Mouse (Mus musculus) heart, embryonic 13.5 days (tissue): ENCODE measurements around the gene Kif1b. TPM values are rescaled to one million over a fixed set of nuclear protein-coding genes. Genes with fewer than 3 reads are reported as not detected.

ENCODE experiments used
- ATAC-seq: fragments of 200-750 bp; cut with Nextera tagmentation; 2 replicates; pipeline ENCODE4 v1.8.0; 2017; ENCODE audit warnings: moderate TSS enrichment; ENCODE audit not compliant: insufficient number of reproducible peaks, low FRiP score, low TSS enrichment; ENCODE audit errors: extremely low read depth
- H3K27ac ChIP-seq: fragments of 300-500 bp; sonication (generic); replicated peaks from 2 replicates; pipeline ENCODE4 v1.5.1; 2015; ENCODE audit warnings: moderate library complexity, mild to moderate bottlenecking, inconsistent platforms
- H3K27me3 ChIP-seq: fragments of 300-500 bp; sonication (generic); replicated peaks from 2 replicates; pipeline ENCODE4 v1.6.1; 2015; ENCODE audit warnings: mild to moderate bottlenecking, inconsistent platforms
- H3K36me3 ChIP-seq: fragments of 300-500 bp; sonication (generic); 2 replicates; pipeline ENCODE4 v1.6.1; 2015; ENCODE audit warnings: mild to moderate bottlenecking, inconsistent platforms
- H3K4me1 ChIP-seq: fragments of 300-500 bp; sonication (generic); 2 replicates; pipeline ENCODE4 v1.6.1; 2015; ENCODE audit warnings: inconsistent platforms
- H3K4me2 ChIP-seq: fragments of 300-500 bp; sonication (generic); 2 replicates; pipeline ENCODE4 v1.6.1; 2015; ENCODE audit warnings: inconsistent platforms, mild to moderate bottlenecking, moderate library complexity
- H3K4me3 ChIP-seq: fragments of 300-500 bp; sonication (generic); 2 replicates; pipeline ENCODE4 v1.5.1; 2015; ENCODE audit warnings: moderate library complexity, mild to moderate bottlenecking, inconsistent platforms
- H3K9ac ChIP-seq: fragments of 300-500 bp; sonication (generic); 2 replicates; pipeline ENCODE4 v1.6.1; 2015; ENCODE audit warnings: inconsistent platforms, mild to moderate bottlenecking, moderate library complexity
- H3K9me3 ChIP-seq: fragments of 300-500 bp; sonication (generic); 2 replicates; pipeline ENCODE4 v1.6.1; 2016; ENCODE audit warnings: inconsistent platforms
- WGBS: fragments of 180-500 bp; shearing (Covaris S2); methylation state at CpG from one replicate; pipeline ENCODE4 v1.1.7; 2015; ENCODE audit warnings: mixed read lengths; 5-methylcytosine and 5-hydroxymethylcytosine counted together
- polyA plus RNA-seq: library from polyadenylated mRNA; unstranded; fragments of >200 nt; fragmentation: Nextera tagmentation; extraction: Ambion mirVana; gene quantifications from 2 replicates; pipeline ENCODE4 v1.2.1, GENCODE M21; 2015

The Kif1b gene
- polyA plus RNA-seq, 1 experiment from 2014 or later, result 39.9 TPM

DNA sequence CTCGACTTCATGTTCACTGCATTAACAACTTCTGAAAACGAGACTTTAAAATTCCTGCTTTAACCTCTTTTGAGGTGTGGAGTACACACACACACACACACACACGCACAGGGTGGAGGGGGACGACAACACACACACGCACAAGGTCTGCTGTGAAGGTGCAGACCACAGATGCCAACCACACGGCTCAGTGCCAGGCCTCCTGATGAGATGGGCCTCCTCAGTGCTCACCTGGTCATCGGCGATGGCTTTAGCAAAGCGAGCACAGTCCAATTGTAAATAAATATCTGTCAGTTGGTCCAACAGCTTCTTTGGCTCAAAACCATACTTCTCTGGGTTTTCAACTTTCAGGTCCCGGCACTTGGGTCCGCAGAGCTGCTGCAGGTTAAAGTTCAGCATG, 27.4 kb upstream of the Kif1b start:
- H3K4me3 ChIP-seq, result no peak overlapping the region
- H3K4me2 ChIP-seq, result no peak overlapping the region
- H3K9ac ChIP-seq, result no peak overlapping the region
- H3K27ac ChIP-seq, result no peak overlapping the region
- ATAC-seq, result no peak
- no peaks in the 10 kb centered on the region for H3K9me3 ChIP-seq
- H3K27me3 ChIP-seq, result no peaks in the 10 kb centered on the region
- H3K4me1 ChIP-seq, result peaks cover 43% of the 10 kb centered on the region
- WGBS, result 93% methylated on average over 11 of the region's 11 CpGs
- peaks cover 96% of the 10 kb centered on the region for H3K36me3 ChIP-seq

DNA sequence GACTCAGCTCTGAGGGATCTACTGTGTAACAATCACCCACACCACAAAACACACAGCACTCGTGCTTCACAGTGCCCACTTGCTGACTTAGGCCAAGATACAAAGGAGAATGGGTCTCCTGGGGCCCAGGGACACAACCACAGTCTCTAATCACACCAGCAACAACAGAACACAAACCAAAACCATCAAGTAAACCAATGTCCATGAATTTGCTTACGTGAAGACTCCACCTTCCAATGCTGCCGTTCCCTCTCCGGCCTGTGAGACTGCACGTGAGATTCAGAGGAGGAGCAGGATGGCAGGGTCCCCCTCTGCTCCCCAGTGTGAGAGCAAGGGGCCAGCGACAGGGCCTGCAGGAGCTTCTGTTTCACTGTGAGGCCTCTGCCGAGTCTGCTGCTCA, 25.2 kb upstream of the Kif1b start:
- no peaks in the 10 kb centered on the region for H3K27me3 ChIP-seq

DNA sequence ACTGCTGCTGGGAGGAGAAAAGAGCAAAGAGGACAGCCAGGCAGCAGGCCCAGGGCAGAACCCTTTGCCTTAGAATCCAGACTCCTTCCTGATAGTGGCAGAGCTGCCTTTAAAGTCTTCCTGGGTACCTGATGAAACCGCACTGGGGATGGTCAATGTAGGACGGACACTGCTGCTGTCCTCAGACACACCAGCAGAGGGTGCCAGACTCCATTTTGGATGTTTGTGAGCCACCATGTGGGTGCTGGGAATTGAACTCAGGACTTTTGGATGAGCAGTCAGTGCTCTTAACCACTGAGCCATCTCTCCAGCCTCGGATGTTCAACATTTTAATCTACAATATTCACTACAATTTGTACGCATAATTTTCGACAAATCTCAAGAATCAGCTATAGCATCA, 23.0 kb upstream of the Kif1b start:
- peaks cover 88% of the 10 kb centered on the region for H3K36me3 ChIP-seq

More for the DNA sequence above, 25.2 kb upstream of the Kif1b start:
- no peak for ATAC-seq
- H3K9me3 ChIP-seq, result no peaks in the 10 kb centered on the region
- H3K36me3 ChIP-seq, result peaks cover 98% of the 10 kb centered on the region
- peaks cover 24% of the 10 kb centered on the region for H3K4me1 ChIP-seq
- 86% methylated on average over 7 of the region's 7 CpGs for WGBS
- H3K4me3 ChIP-seq, result no peak overlapping the region
- no peak overlapping the region for H3K4me2 ChIP-seq
- H3K27ac ChIP-seq, result no peak overlapping the region
- H3K9ac ChIP-seq, result no peak overlapping the region

DNA sequence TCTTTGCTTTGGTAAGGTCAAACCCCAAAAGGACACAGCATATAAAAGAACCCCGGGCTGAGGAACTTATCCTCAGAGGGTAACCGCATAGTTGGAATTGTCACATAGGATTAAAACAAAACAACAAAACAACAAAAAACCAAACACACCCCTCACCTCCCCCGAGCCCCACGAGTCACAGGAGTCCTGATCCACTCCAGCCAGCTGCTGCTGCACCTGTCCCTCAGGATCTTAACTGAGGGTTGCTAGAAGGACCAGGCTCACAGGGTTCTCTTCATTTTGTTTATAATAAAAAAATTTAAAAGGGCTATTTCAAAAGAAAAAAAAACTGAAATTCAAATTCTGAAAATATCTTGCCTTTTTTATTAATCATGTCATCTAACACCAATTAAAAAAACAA, 21.2 kb upstream of the Kif1b start:
- no peak overlapping the region for H3K27ac ChIP-seq
- no peaks in the 10 kb centered on the region for H3K27me3 ChIP-seq
- H3K9me3 ChIP-seq, result no peaks in the 10 kb centered on the region
- ATAC-seq, result no peak
- peaks cover 35% of the 10 kb centered on the region for H3K4me1 ChIP-seq
- H3K9ac ChIP-seq, result no peak overlapping the region
- peaks cover 70% of the 10 kb centered on the region for H3K36me3 ChIP-seq
- WGBS, result 87% methylated on average over 4 of the region's 4 CpGs
- H3K4me3 ChIP-seq, result no peak overlapping the region
- no peak overlapping the region for H3K4me2 ChIP-seq

More for the DNA sequence above, 23.0 kb upstream of the Kif1b start:
- Histone ChIP-seq H3K27me3 (no peaks in the 10 kb centered on the region), H3K4me2 (no peak overlapping the region), H3K4me3 (no peak overlapping the region), H3K4me1 (peaks cover 24% of the 10 kb centered on the region), H3K27ac (no peak overlapping the region), H3K9me3 (no peaks in the 10 kb centered on the region), H3K9ac (no peak overlapping the region)
- WGBS, result 97% methylated on average over 5 of the region's 5 CpGs
- ATAC-seq, result no peak

DNA sequence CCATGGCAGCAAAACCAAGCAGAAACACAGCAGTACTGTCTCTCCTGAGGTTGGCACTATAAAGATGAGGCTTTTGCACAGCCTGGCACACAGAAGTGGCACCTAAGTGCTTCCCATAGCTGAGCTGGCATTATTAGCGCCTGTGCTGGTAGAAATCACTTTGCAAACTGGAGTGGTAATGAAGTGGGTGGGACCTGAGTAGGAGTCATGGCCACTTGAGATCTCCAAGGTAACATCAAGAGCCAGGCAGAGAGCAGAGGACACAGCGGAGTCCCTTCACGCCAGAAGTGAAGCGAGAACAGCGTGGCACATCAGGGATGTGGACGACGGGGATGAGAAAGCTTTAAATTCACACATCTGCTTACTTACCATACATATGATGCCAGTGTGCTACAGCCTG, 19.8 kb upstream of the Kif1b start:
- Histone ChIP-seq H3K4me2 (peak overlapping the region; percentile 2; the same call in 1 of the 2 replicates), H3K27me3 (no peaks in the 10 kb centered on the region), H3K4me3 (no peak overlapping the region), H3K27ac (peak overlapping the region; percentile 34; the same call in 1 of the 2 replicates), H3K9me3 (no peaks in the 10 kb centered on the region), H3K36me3 (peaks cover 55% of the 10 kb centered on the region), H3K9ac (no peak overlapping the region; the same call in 1 of the 2 replicates), H3K4me1 (peaks cover 46% of the 10 kb centered on the region)
- ATAC-seq, result no peak
- WGBS, result 44% methylated on average over 7 of the region's 7 CpGs

DNA sequence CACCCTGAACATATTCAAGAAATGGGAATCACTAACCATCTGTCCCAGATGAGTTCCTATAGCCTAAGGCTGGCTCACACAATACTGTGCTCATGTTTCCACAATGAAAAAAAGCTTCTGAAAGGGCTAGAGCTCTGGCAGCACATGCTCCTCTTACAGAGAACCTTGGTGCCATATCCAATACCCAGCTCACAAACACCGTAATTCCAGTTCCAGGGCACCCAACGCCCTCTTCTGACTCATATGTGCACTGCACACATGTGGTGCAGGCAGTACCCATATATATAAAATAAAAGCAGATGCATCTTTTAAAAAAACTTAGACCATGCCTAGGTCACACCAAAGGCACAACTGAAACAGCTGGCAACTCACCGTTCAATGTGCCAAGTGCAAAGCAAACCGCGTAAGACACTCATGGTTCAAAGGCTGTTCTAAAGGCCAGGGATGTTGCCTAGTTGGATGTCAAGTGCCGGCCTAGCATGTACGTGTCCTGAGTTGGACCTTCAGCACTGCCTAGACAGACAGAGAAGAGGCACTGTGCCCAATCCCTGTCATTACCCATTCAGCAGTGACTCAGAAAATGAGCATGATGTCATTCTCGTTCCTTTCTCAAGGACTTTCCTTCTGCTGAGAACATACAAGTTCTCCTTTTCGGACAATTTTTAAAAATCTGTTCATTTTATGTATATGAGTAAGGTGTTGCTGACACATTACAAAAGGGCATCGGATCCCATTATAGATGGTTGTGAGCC, 18.1 kb upstream of the Kif1b start:
- 68% methylated on average over 10 of the region's 10 CpGs for WGBS
- H3K4me3 ChIP-seq, result no peak overlapping the region
- no peak for ATAC-seq
- peaks cover 38% of the 10 kb centered on the region for H3K36me3 ChIP-seq
- H3K9ac ChIP-seq, result no peak overlapping the region
- H3K9me3 ChIP-seq, result no peaks in the 10 kb centered on the region
- H3K4me2 ChIP-seq, result no peak overlapping the region
- peaks cover 46% of the 10 kb centered on the region for H3K4me1 ChIP-seq
- H3K27ac ChIP-seq, result peak overlapping the region; percentile 38
- no peaks in the 10 kb centered on the region for H3K27me3 ChIP-seq

DNA sequence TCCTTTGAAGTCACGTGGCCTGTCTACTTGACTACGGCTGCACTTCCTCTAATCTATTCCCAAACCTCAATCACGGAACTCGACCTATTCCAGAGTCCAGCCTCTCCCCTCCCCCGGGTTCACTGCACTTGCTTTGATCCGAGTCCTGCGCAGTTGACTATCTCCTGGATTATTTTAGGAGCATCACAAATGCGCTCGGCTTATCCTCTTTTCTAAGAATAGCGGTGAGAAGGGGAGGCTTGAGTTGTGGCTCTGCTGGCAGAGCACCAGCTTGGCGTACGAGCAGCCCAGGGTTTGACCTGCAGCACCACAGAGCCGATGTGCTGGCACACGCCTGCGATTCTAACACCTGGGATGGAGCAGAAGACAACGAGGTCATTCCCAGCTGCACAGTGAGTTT, 16.2 kb upstream of the Kif1b start:
- Histone ChIP-seq H3K9me3 (no peaks in the 10 kb centered on the region), H3K9ac (no peak overlapping the region), H3K27ac (peak overlapping the region; percentile 84), H3K4me1 (peaks cover 54% of the 10 kb centered on the region), H3K27me3 (no peaks in the 10 kb centered on the region), H3K4me2 (peak overlapping the region; percentile 32), H3K36me3 (peaks cover 21% of the 10 kb centered on the region), H3K4me3 (no peak overlapping the region)
- WGBS, result 37% methylated on average over 16 of the region's 16 CpGs
- ATAC-seq, result no peak

DNA sequence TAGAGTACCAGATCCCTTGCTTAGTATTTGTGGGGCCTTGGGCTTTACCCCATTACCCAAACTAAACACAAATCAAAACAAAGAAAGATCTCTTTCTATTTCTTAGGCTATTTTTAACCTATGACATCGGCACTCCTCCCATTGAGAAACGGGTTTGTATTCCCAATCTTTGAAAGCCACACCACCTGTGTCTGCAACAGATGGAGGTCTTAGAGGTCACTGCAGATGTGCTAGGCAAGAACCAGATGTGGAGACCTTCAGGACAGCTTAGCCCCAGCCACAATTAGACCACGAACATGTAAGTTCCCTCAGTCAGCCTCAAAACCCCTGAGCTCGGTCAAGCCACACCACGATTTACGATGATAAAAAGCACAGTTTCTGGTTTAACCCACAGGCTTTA, 15.2 kb upstream of the Kif1b start:
- no peak overlapping the region for H3K4me3 ChIP-seq
- peaks cover 12% of the 10 kb centered on the region for H3K36me3 ChIP-seq
- ATAC-seq, result no peak
- H3K27ac ChIP-seq, result peak overlapping the region; percentile 84
- H3K4me2 ChIP-seq, result no peak overlapping the region
- H3K4me1 ChIP-seq, result peaks cover 54% of the 10 kb centered on the region
- 68% methylated on average over 6 of the region's 6 CpGs for WGBS
- H3K9ac ChIP-seq, result no peak overlapping the region
- no peaks in the 10 kb centered on the region for H3K27me3 ChIP-seq
- no peaks in the 10 kb centered on the region for H3K9me3 ChIP-seq

DNA sequence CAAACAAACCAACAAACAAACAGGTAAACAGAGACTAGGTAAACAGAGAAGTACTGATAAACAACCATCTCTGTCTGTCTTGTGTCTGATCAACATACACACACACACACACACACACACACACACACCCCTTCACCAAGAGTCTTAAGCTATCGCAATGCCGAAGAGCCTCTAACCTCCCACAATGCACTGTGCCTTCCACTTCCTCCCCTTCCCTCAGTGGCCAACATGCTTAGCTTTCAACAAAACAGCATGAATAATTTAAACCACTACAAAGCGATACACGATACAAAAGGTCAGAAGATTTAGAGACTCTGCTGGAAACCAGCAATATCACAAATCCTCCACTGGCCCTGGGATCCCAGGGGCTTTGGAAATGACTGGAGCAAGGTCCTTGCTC, 14.8 kb upstream of the Kif1b start:
- H3K4me1 ChIP-seq, result peaks cover 50% of the 10 kb centered on the region
- no peaks in the 10 kb centered on the region for H3K9me3 ChIP-seq
- H3K27me3 ChIP-seq, result no peaks in the 10 kb centered on the region
- no peak for ATAC-seq
- H3K4me2 ChIP-seq, result no peak overlapping the region
- H3K27ac ChIP-seq, result no peak overlapping the region
- WGBS, result 86% methylated on average over 4 of the region's 4 CpGs
- H3K36me3 ChIP-seq, result peaks cover 8% of the 10 kb centered on the region
- no peak overlapping the region for H3K9ac ChIP-seq
- H3K4me3 ChIP-seq, result no peak overlapping the region

DNA sequence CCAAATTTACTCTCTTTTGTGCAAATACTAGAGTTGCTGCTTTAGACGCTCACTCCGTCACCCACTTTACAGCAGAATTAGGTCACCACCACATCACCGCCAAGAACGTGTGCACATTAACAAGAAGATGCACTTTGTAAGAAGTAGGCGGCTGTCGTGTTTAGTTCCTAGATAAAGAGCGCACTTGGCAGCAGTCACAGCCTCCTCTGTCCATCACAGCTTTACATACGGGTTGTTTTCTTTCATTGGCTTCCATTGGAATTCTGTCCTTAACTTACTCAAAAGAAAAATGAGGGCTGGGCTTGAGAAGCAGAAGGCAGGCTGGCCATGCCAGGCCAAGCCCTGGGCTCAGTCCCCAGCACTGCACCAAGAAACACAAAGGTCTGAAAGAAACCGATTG, 11.6 kb upstream of the Kif1b start:
- H3K9ac ChIP-seq, result no peak overlapping the region
- no peak overlapping the region; the same call in 1 of the 2 replicates for H3K27ac ChIP-seq
- no peak for ATAC-seq

DNA sequence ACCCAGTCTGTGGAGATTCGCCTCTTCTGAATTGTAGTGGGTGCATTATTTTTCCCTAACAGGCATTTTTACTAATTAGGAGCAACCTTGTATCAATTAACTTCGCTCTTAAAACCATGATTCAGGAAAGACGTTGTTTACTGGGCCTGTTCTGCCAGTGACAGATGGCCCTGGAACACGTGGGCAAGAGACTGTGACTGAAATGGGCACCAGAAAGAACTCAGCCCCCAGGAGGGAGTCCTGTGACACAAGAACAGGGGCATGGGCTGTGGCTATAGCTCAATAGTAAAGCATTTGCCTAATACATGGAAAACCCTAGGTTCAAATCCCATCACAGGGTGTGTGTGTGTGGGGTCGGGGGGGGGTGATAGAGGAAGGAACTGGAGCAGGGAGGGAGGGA, 9.9 kb upstream of the Kif1b start:
- no peak for ATAC-seq

More for the DNA sequence above, 11.6 kb upstream of the Kif1b start:
- Histone ChIP-seq H3K9me3 (no peaks in the 10 kb centered on the region), H3K4me3 (no peak overlapping the region), H3K36me3 (no peaks in the 10 kb centered on the region), H3K4me1 (peaks cover 26% of the 10 kb centered on the region), H3K4me2 (no peak overlapping the region), H3K27me3 (no peaks in the 10 kb centered on the region)
- WGBS, result 37% methylated on average over 9 of the region's 9 CpGs

DNA sequence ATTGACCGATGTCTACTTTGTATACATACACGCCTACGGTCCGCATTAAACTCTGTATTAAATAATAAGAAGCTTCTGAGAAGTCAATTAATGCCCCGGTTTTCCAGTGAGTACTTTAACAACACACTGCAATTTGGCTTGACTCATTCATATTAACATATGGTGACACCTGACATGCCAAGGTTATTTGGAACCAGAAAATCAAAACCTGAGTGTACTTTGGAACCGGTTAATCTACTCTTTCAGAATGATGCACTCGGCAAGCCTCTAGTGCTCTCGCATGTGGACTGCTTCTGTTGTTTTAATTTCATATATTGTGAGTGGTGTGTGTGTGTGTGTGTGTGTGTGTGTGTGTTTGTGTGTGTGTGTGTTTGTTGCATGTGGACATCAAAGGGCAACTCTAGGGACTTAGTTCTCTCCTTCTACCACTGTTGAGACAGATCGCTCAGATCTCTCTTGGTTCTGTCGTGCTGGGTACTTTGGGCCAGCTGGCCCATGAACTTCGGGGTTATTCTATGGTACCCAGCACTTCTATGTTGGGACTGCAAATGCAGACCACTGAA, 6.9 kb upstream of the Kif1b start:
- Histone ChIP-seq H3K27ac (no peak overlapping the region), H3K4me3 (no peak overlapping the region), H3K9ac (no peak overlapping the region), H3K4me1 (peaks cover 14% of the 10 kb centered on the region), H3K4me2 (no peak overlapping the region), H3K9me3 (no peaks in the 10 kb centered on the region), H3K36me3 (no peaks in the 10 kb centered on the region), H3K27me3 (no peaks in the 10 kb centered on the region)
- WGBS, result 88% methylated on average over 11 of the region's 11 CpGs
- no peak for ATAC-seq

More for the DNA sequence above, 9.9 kb upstream of the Kif1b start:
- Histone ChIP-seq H3K4me2 (no peak overlapping the region), H3K4me1 (peaks cover 16% of the 10 kb centered on the region), H3K27me3 (no peaks in the 10 kb centered on the region), H3K27ac (no peak overlapping the region), H3K4me3 (no peak overlapping the region), H3K9ac (no peak overlapping the region), H3K36me3 (no peaks in the 10 kb centered on the region), H3K9me3 (no peaks in the 10 kb centered on the region)
- WGBS, result 67% methylated on average over 5 of the region's 5 CpGs
